Mouse (Mus musculus) kidney, postnatal 0 days (tissue): ENCODE measurements at regions not wholly inside any gene's neighbourhood (a gene's known extent, or its start where the extent isn't known, plus 50 kb on each side); places are given as distances from the start of the nearest gene placed in this dataset.

Experiments used
- ATAC-seq: fragments of 200-750 bp; cut with Nextera tagmentation; replicated peaks from 2 replicates; pipeline ENCODE4 v1.8.0; 2017; ENCODE audit warnings: low read depth, moderate number of reproducible peaks, moderate TSS enrichment, moderate library complexity; ENCODE audit not compliant: low FRiP score
- DNase-seq: peaks from one replicate; pipeline ENCODE4 v3.0.0-alpha.2; 2016; ENCODE audit warnings: low spot score
- H3K27ac ChIP-seq: fragments of 300-500 bp; sonication (generic); 2 replicates; pipeline ENCODE4 v1.5.1; 2014; ENCODE audit warnings: mild to moderate bottlenecking
- H3K27me3 ChIP-seq: fragments of 300-500 bp; sonication (generic); 2 replicates; pipeline ENCODE4 v1.6.1; 2014; ENCODE audit warnings: low read length, mixed read lengths; ENCODE audit not compliant: insufficient read depth
- H3K36me3 ChIP-seq: fragments of 300-500 bp; sonication (generic); 2 replicates; pipeline ENCODE4 v1.6.1; 2014; ENCODE audit warnings: low read length, mixed read lengths; ENCODE audit not compliant: insufficient read depth
- H3K4me1 ChIP-seq: fragments of 300-500 bp; sonication (generic); replicated peaks from 2 replicates; pipeline ENCODE4 v1.6.1; 2014; ENCODE audit warnings: antibody characterized with exemption, low read length, mixed read lengths; ENCODE audit not compliant: insufficient read depth
- H3K4me2 ChIP-seq: fragments of 300-500 bp; sonication (generic); 2 replicates; pipeline ENCODE4 v1.6.1; 2014; ENCODE audit warnings: mild to moderate bottlenecking, low read length, moderate library complexity, mixed read lengths
- H3K4me3 ChIP-seq: fragments of 300-500 bp; sonication (generic); replicated peaks from 2 replicates; pipeline ENCODE4 v1.5.1; 2014; ENCODE audit warnings: low read depth, low read length
- H3K9ac ChIP-seq: fragments of 300-500 bp; sonication (generic); 2 replicates; pipeline ENCODE4 v1.6.1; 2014; ENCODE audit warnings: low read depth, low read length
- H3K9me3 ChIP-seq: fragments of 300-500 bp; sonication (generic); replicated peaks from 2 replicates; pipeline ENCODE4 v1.6.1; 2016; ENCODE audit warnings: low read length, inconsistent platforms, mixed read lengths
- CTCF ChIP-seq: IDR thresholded peaks from 2 replicates; pipeline ENCODE4 v1.5.1; 2016; ENCODE audit warnings: antibody characterized with exemption, low read depth, mild to moderate bottlenecking, moderate library complexity
- WGBS: fragments of 180-500 bp; shearing (Covaris S2); extraction: QIAGEN DNeasy Blood & Tissue Kit; methylation state at CpG from one replicate; pipeline ENCODE4 v1.1.7; 2014; 5-methylcytosine and 5-hydroxymethylcytosine counted together

DNA sequence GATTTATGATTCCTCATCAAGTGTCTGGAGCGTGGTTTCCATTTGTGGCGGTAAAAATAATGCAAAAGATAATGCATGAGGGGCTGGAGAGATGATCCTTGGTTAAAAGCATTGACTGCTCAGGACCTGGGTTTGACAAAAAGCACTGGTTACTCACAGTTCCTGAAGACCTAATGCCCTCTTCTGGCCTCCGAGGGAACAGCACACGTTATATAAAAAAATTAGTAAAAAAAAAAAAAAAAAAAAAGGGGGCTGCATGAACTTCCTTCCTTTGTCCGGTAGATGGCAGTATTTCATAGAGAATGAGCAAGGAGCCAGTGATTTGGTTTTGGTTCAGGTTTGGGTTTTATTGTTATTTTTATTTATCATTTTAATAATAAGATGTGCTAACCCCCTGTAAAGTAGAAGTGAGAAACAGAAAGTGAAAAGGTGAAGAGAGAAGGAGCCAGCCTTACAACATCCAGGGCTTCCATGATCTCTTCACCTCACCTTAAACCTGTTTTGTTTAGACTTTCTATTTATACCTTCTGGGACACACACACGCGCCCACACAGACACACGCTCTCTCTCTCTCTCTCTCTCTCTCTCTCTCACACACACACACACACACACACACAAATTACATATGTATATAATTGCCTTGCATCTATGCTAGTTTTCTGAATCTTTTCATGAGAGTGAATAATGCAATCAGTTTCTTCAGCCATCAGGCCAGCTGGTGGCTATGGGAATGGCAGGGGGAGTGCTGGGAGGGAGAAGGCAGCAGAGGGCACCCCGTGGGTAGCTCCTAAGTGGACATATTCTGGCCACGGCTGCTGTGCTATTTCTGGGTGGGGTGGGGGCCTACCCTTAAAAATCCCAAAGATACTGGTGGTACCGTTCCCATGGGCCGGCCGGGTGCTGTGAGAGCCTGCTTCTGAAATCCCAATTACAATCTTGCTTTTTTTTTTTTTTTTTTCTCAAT is 230.0 kb downstream of the Poteg start:
- ATAC-seq (no peak), DNase-seq (peak; percentile 78)
- Histone ChIP-seq H3K4me2 (no peak overlapping the region), H3K9me3 (no peaks in the 10 kb centered on the region), H3K36me3 (no peaks in the 10 kb centered on the region), H3K4me1 (no peaks in the 10 kb centered on the region), H3K9ac (no peak overlapping the region), H3K27me3 (no peaks in the 10 kb centered on the region), H3K27ac (no peak overlapping the region), H3K4me3 (no peak overlapping the region)
- WGBS = 40% methylated on average over 13 of the region's 13 CpGs
- peak; percentile 94 for TF ChIP-seq CTCF

DNA sequence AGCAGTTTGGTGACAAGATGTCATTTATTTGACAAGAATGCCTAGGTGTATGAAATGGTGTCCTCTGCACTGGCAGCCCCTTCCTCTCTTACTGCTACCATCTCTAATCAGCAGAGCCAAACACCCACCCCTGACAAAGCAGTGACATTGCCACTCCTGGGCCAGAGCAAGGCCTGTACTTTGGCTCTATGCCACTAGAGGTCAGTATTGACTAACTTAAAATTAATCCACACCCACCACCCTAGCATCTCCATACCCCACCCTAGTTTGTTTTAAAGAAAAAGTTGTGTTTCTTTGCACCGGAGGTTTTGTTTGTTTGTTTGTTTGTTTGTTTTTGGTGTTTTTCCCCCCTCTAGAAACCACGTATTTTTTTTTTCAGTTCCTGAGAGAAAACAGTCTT is 231.7 kb downstream of the Poteg start:
- peak; percentile 54; the same call in 1 of the 2 replicates for ATAC-seq
- Histone ChIP-seq H3K9me3 (no peaks in the 10 kb centered on the region), H3K36me3 (no peaks in the 10 kb centered on the region), H3K9ac (no peak overlapping the region), H3K4me3 (no peak overlapping the region), H3K4me1 (no peaks in the 10 kb centered on the region), H3K4me2 (no peak overlapping the region), H3K27ac (no peak overlapping the region), H3K27me3 (no peaks in the 10 kb centered on the region)
- WGBS = 4% methylated on average over 2 of the region's 2 CpGs
- peak; percentile 75 for TF ChIP-seq CTCF
- DNase-seq = peak; percentile 85

DNA sequence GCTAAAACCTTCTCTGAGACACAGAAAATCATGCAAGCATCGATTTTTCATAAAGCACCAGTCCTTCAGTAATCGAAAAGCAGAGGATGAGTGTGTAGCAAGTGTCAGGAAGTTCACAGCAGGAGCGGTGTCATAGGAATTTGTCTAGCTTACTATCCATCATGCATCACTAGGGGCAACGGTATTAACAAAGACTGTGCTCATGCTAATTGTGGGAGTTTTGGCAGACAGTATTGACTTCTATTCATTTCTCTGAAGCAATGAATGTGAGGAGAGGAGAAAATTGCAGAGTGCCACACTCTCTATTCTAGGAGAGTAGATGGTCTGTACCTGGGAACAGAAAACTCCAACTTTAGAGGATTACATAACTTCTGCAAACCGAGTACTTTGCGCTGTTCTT is 274.5 kb downstream of the Poteg start:
- ATAC-seq = no peak
- H3K36me3 ChIP-seq = no peaks in the 10 kb centered on the region
- no peak overlapping the region for H3K9ac ChIP-seq
- no peaks in the 10 kb centered on the region for H3K27me3 ChIP-seq
- H3K9me3 ChIP-seq = no peaks in the 10 kb centered on the region
- 80% methylated on average over 6 of the region's 6 CpGs for WGBS
- no peaks in the 10 kb centered on the region for H3K4me1 ChIP-seq
- no peak for DNase-seq
- no peak overlapping the region for H3K4me3 ChIP-seq
- no peak overlapping the region for H3K27ac ChIP-seq
- no peak for TF ChIP-seq CTCF
- no peak overlapping the region for H3K4me2 ChIP-seq

DNA sequence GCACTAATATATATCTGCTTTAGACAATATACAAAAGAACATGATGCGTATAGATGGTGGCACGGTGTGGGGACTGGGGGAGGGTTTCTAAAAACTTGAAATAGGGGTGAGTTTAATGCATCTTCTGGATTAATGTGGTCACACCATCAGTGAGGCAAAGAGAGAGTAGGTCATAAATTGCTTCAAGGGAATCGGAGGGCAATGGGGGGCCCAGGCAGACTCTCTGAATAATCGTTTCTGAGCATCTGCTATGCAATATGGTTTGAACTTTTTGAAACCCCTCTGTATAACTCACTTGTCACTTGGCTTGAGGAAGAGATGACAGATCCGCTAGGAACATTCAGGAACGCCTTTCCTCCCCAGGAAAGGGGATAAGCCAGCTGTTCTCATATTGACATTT is 322.8 kb downstream of the Poteg start:
- Histone ChIP-seq H3K36me3 (no peaks in the 10 kb centered on the region), H3K4me1 (no peaks in the 10 kb centered on the region), H3K9ac (no peak overlapping the region), H3K27ac (no peak overlapping the region), H3K9me3 (no peaks in the 10 kb centered on the region), H3K27me3 (no peaks in the 10 kb centered on the region), H3K4me3 (no peak overlapping the region), H3K4me2 (no peak overlapping the region)
- DNase-seq = no peak
- no peak for TF ChIP-seq CTCF
- 79% methylated on average over 6 of the region's 6 CpGs for WGBS
- ATAC-seq = no peak

DNA sequence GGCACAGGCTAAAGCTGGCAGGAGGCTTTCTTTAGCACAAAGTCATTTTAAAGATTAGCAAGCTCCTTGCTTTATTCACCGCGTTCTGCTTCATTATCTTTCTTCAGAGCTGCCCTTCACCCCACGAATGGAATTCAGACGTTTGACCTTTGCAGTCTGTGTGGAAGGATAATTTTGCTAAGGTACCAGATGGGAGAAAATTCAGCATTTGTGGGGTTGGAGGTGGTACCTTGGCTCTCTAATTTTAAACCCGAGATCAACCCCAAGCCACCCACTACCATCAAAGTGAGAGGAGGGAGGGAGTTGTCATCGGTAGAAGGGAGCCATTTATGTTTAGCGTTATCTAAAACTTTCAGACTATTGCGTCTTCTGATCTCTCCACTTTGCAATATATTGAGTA is 323.3 kb downstream of the Poteg start:
- no peaks in the 10 kb centered on the region for H3K4me1 ChIP-seq
- H3K27ac ChIP-seq = no peak overlapping the region
- WGBS = 60% methylated on average over 8 of the region's 8 CpGs
- no peak for TF ChIP-seq CTCF
- no peaks in the 10 kb centered on the region for H3K36me3 ChIP-seq
- H3K9ac ChIP-seq = no peak overlapping the region
- H3K9me3 ChIP-seq = no peaks in the 10 kb centered on the region
- DNase-seq (no peak), ATAC-seq (no peak)
- no peak overlapping the region for H3K4me2 ChIP-seq
- H3K4me3 ChIP-seq = no peak overlapping the region
- H3K27me3 ChIP-seq = no peaks in the 10 kb centered on the region

DNA sequence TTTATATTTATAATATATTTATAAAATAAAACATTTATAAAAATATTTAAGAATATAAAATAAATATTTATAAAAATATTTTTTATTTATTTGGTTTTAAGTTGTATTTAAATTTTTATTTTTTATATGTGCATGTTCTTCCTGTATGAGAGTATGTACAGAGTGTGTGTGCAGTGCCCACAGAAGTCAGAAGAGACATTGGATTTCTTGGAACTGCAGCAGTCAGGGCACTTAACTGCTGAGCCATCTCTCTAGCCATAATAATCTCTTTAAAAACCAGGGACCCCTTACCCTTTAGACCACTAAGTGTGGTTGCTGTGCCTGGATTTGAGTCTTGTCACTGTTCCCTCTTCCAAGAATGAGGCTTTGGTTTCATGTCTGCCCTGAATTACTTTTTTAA is 323.8 kb downstream of the Poteg start:
- H3K4me1 ChIP-seq = no peaks in the 10 kb centered on the region
- no peak overlapping the region for H3K4me3 ChIP-seq
- DNase-seq (no peak), ATAC-seq (no peak)
- H3K36me3 ChIP-seq = no peaks in the 10 kb centered on the region
- no peak overlapping the region for H3K27ac ChIP-seq
- H3K9ac ChIP-seq = no peak overlapping the region
- no peaks in the 10 kb centered on the region for H3K9me3 ChIP-seq
- TF ChIP-seq CTCF = no peak
- H3K4me2 ChIP-seq = no peak overlapping the region
- no peaks in the 10 kb centered on the region for H3K27me3 ChIP-seq
